Mouse (Mus musculus) small intestine, adult 2 months (tissue): ENCODE results near the gene Rundc3a.

Experiments
- CTCF ChIP-seq: fragments of 200-500 bp; IDR thresholded peaks from 2 replicates; pipeline ENCODE4 v1.5.1; 2012; ENCODE audit warnings: low read depth, mild to moderate bottlenecking, control low read depth, inconsistent platforms, low read length, moderate library complexity, mixed read lengths; ENCODE audit not compliant: insufficient replicate concordance, insufficient read length; ENCODE audit errors: extremely low read depth
- POLR2A ChIP-seq: fragments of 200-500 bp; IDR thresholded peaks from 2 replicates; pipeline ENCODE4 v1.6.1; 2012; ENCODE audit warnings: low read depth, mild to moderate bottlenecking, control low read depth, inconsistent platforms, low read length, moderate library complexity

- no peak for TF ChIP-seq POLR2A
- TF ChIP-seq CTCF = no peak
Measured at GRCm38 (mm10) chr11:102374108-102374725, 19.0 kb upstream of the Rundc3a start.
